Mouse (Mus musculus): Measurements from ENCODE around the gene Supt6.

DNA sequence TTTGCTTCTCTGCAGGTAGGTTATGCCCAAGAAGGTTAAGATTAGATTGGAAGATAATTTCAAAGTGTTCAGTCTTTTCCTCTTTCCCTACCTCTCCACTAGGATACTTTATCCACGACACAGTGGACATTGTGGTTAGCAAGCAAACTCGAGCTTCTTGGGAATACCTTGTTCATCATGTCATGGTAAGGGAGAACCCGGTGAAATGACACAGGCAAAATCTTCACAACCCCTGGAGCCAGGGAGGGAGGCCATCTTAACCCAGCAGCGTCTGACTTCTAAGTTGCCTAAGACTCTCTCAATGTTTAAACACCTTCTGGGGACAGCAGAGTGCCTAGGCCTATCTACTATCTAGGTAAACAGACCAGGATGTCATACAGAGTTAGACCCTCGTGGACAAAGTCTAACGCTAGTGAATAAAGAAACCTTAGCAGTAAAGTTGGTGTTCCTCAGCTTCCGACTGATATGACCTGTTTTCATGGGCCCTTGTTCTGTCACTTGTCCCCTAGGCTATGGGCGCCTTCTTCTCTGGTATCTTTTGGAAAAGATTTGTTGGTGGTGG is 66.3 kb downstream of the Supt6 start:
- TF ChIP-seq POLR2AphosphoS2 (IDR thresholded peaks at IDR 0.05; ENCODE audit: low read length), result peak; percentile 71
- peak in 1 of 2 experiments; percentile 51; a peak in 1 of 4 replicates for TF ChIP-seq POLR2A (IDR thresholded peaks at IDR 0.05; ENCODE audit: control insufficient read depth in 1 of 2, insufficient read depth in 1 of 2, low read depth in 1 of 2, low read length in 2 of 2, poor library complexity in 1 of 2)
- no peak for TF ChIP-seq TCF12 (IDR thresholded peaks at IDR 0.05; ENCODE audit: low read depth, low read length)
- TF ChIP-seq SMC3 (IDR thresholded peaks at IDR 0.05; ENCODE audit: low read depth, low read length), result peak; percentile 35
- TF ChIP-seq USF1 (IDR thresholded peaks at IDR 0.05; ENCODE audit: low read depth, low read length), result no peak
- TF ChIP-seq ZKSCAN1 (IDR thresholded peaks at IDR 0.05; ENCODE audit: low read depth, low read length), result no peak
